20 mouse cellular contexts compared by ENCODE assay signal in genomic region chr4:49212616-49213544, GRCm38 (mm10).
A peak's percentile ranks its signal among the peaks of the same experiment; 100 is the strongest.
DNase-seq lines count a peak whose midpoint lies in the region; ATAC-seq and TF ChIP-seq lines count a peak whose summit lies in the region.
"Had no signal": no experiment of that assay in that cellular context is flagged by ENCODE, and none has a peak within 500 bp of the region (broad histone marks: within the 10 kb centered on the region; RNA-seq: fewer than 3 reads in every experiment).

No protein-coding gene starts in this region.

- TF ChIP-seq CTCF in forebrain, postnatal 0 days (IDR thresholded peaks at IDR 0.05; ENCODE audit: low read depth), result no peak
- no peak for TF ChIP-seq CTCF in gastrocnemius, adult 2 months (IDR thresholded peaks at IDR 0.05)

- peak overlapping the region; percentile 13; the same call in 1 of the 2 replicates for H3K4me2 ChIP-seq in forebrain, postnatal 0 days (ENCODE audit: low read depth)
- no peak overlapping the region for H3K4me2 ChIP-seq in kidney, embryonic 15.5 days
- H3K4me2 ChIP-seq: embryonic facial prominence, embryonic 12.5 days; heart, embryonic 13.5 days; limb, embryonic 12.5 days; liver, embryonic 13.5 days; lung, embryonic 15.5 days; neural tube, embryonic 12.5 days had no signal

- DNase-seq in frontal cortex, postnatal 14 days (ENCODE audit: low spot score in 2 of 2), result no peak
- peak; percentile 9 to 64 for DNase-seq in layer of hippocampus, adult 18-20 months (ENCODE audit: low spot score in 2 of 2)
- DNase-seq in layer of hippocampus, postnatal 25 days (ENCODE audit: extremely low spot score in 1 of 2, low spot score in 1 of 2), result no peak
- peak; percentile 29 for DNase-seq in brain, adult 2 months (ENCODE audit: low read depth, low spot score)
- peak; percentile 82 for DNase-seq in forebrain, postnatal 0 days
- DNase-seq in gastrocnemius, adult 2 months, result no peak
- DNase-seq: adrenal gland, adult 8-10 months; cerebellum, adult 2 months; heart, postnatal 4 days; kidney, adult 2 months; kidney, postnatal 25 days; liver, embryonic 13.5 days; thymus, adult 18-20 months had no signal

- no peaks in the 10 kb centered on the region for H3K9me3 ChIP-seq in forebrain, postnatal 0 days (ENCODE audit: low read length)
- no peaks in the 10 kb centered on the region for H3K9me3 ChIP-seq in kidney, embryonic 15.5 days (replicated peaks)
- H3K9me3 ChIP-seq: embryonic facial prominence, embryonic 12.5 days; heart, embryonic 13.5 days; limb, embryonic 12.5 days; liver, embryonic 13.5 days; lung, embryonic 15.5 days; neural tube, embryonic 12.5 days had no signal

- H3K27ac ChIP-seq in forebrain, postnatal 0 days (ENCODE audit: low read depth, low read length), result peak overlapping the region; percentile 83
- H3K27ac ChIP-seq in kidney, embryonic 15.5 days, result no peak overlapping the region
- H3K27ac ChIP-seq in gastrocnemius, adult 2 months, result no peak overlapping the region
- H3K27ac ChIP-seq: embryonic facial prominence, embryonic 12.5 days; heart, embryonic 13.5 days; limb, embryonic 12.5 days; liver, embryonic 13.5 days; lung, embryonic 15.5 days; neural tube, embryonic 12.5 days had no signal

- H3K4me3 ChIP-seq in forebrain, postnatal 0 days (ENCODE audit: low read depth, low read length), result no peak overlapping the region
- H3K4me3 ChIP-seq in kidney, embryonic 15.5 days (replicated peaks), result no peak overlapping the region
- no peak overlapping the region for H3K4me3 ChIP-seq in gastrocnemius, adult 2 months
- H3K4me3 ChIP-seq: embryonic facial prominence, embryonic 12.5 days; heart, embryonic 13.5 days; limb, embryonic 12.5 days; liver, embryonic 13.5 days; lung, embryonic 15.5 days; neural tube, embryonic 12.5 days had no signal

- no peaks in the 10 kb centered on the region for H3K27me3 ChIP-seq in forebrain, postnatal 0 days (ENCODE audit: insufficient read depth, low read length)
- H3K27me3 ChIP-seq in kidney, embryonic 15.5 days, result no peaks in the 10 kb centered on the region
- H3K27me3 ChIP-seq: embryonic facial prominence, embryonic 12.5 days; heart, embryonic 13.5 days; limb, embryonic 12.5 days; liver, embryonic 13.5 days; lung, embryonic 15.5 days; neural tube, embryonic 12.5 days had no signal

- H3K36me3 ChIP-seq in forebrain, postnatal 0 days (ENCODE audit: insufficient read depth), result no peaks in the 10 kb centered on the region
- no peaks in the 10 kb centered on the region for H3K36me3 ChIP-seq in kidney, embryonic 15.5 days
- H3K36me3 ChIP-seq: embryonic facial prominence, embryonic 12.5 days; heart, embryonic 13.5 days; limb, embryonic 12.5 days; liver, embryonic 13.5 days; lung, embryonic 15.5 days; neural tube, embryonic 12.5 days had no signal

- peaks cover 6% of the 10 kb centered on the region for H3K4me1 ChIP-seq in forebrain, postnatal 0 days (ENCODE audit: insufficient read depth)
- no peaks in the 10 kb centered on the region for H3K4me1 ChIP-seq in kidney, embryonic 15.5 days
- H3K4me1 ChIP-seq: embryonic facial prominence, embryonic 12.5 days; heart, embryonic 13.5 days; limb, embryonic 12.5 days; liver, embryonic 13.5 days; neural tube, embryonic 12.5 days had no signal

- intact Hi-C loops in gastrocnemius, adult 2 months (cut with DNase I), result no loop called here

- H3K9ac ChIP-seq in forebrain, postnatal 0 days, result peak overlapping the region; percentile 35; the same call in 1 of the 2 replicates
- no peak overlapping the region for H3K9ac ChIP-seq in kidney, embryonic 15.5 days
- H3K9ac ChIP-seq: embryonic facial prominence, embryonic 12.5 days; heart, embryonic 13.5 days; limb, embryonic 12.5 days; liver, embryonic 13.5 days; lung, embryonic 15.5 days; neural tube, embryonic 12.5 days had no signal

- peak; percentile 78 for ATAC-seq in frontal cortex, adult (ENCODE audit: low TSS enrichment)
- ATAC-seq in forebrain, postnatal 0 days, result peak; percentile 88
- ATAC-seq in kidney, embryonic 15.5 days (replicated peaks; ENCODE audit: low FRiP score), result no peak

- WGBS in forebrain, postnatal 0 days, result 54% methylated on average over 11 of the region's 11 CpGs
- WGBS in kidney, embryonic 15.5 days, result 78% methylated on average over 11 of the region's 11 CpGs

Comparison
In these comparisons a context has a peak if more than half of its experiments do, and no peak if none do; other contexts are left out.
1. DNase-seq: peak in layer of hippocampus, adult 18-20 months (2 of 2), brain, adult 2 months (single experiment) and forebrain, postnatal 0 days (single experiment); none in frontal cortex, postnatal 14 days (0 of 2), layer of hippocampus, postnatal 25 days (0 of 2) and gastrocnemius, adult 2 months (single experiment).